Mouse (Mus musculus) ES-E14 (cell line): ENCODE measurements around the gene H2-M3. TPM values are rescaled to one million over a fixed set of nuclear protein-coding genes. Genes with fewer than 3 reads are reported as not detected.
"Not testable (repeated sequence)": the region's sequence is repeated elsewhere in the genome, so short reads cannot be mapped to it uniquely, and the experiment has no call there.

Source experiments
- DNase-seq: peaks from one replicate; pipeline ENCODE4 v3.0.0-alpha.2; 2013; ENCODE audit warnings: low read depth, low spot score
- H3K27ac ChIP-seq: 2 replicates; pipeline ENCODE4 v1.5.1; 2012; ENCODE audit warnings: low read depth, mild to moderate bottlenecking, low read length, moderate library complexity, mixed read lengths; ENCODE audit not compliant: poor library complexity, insufficient read depth, severe bottlenecking
- H3K36me3 ChIP-seq: 2 replicates; pipeline ENCODE4 v1.6.1; 2012; ENCODE audit warnings: mild to moderate bottlenecking, low read length, moderate library complexity, mixed read lengths; ENCODE audit not compliant: control insufficient read depth, poor library complexity, insufficient read depth, severe bottlenecking
- H3K4me1 ChIP-seq, 2 experiments: fragments of 150-350 bp in 1 of 2; sonication (generic) in 1 of 2; 2 replicates each; pipeline ENCODE4 v1.6.1; 2012; ENCODE audit warnings: low read length in 2 of 2, mild to moderate bottlenecking in 1 of 2, mixed read lengths in 1 of 2; ENCODE audit not compliant: control insufficient read depth in 2 of 2, insufficient read depth in 2 of 2, poor library complexity in 1 of 2
- H3K4me3 ChIP-seq, 2 experiments: fragments of 150-350 bp in 1 of 2; sonication (generic) in 1 of 2; 2 replicates each; pipeline ENCODE4 v1.5.1; 2012; ENCODE audit warnings: low read length in 2 of 2, low read depth in 1 of 2, mild to moderate bottlenecking in 1 of 2, mixed read lengths in 1 of 2; ENCODE audit not compliant: insufficient read depth in 1 of 2, poor library complexity in 1 of 2, severe bottlenecking in 1 of 2
- H3K9ac ChIP-seq: 2 replicates; pipeline ENCODE4 v1.6.1; 2012; ENCODE audit warnings: low read depth, mild to moderate bottlenecking, low read length, mixed read lengths; ENCODE audit not compliant: poor library complexity, insufficient read depth, severe bottlenecking
- H3K9me3 ChIP-seq: fragments of 150-350 bp; sonication (generic); 2 replicates; pipeline ENCODE4 v1.6.1; 2012; ENCODE audit warnings: low read depth, mild to moderate bottlenecking, low read length; ENCODE audit not compliant: control insufficient read depth, insufficient read depth
- CHD2 ChIP-seq: IDR thresholded peaks from 2 replicates; pipeline ENCODE4 v1.6.1; 2014; ENCODE audit warnings: mild to moderate bottlenecking, low read depth, low read length, inconsistent platforms
- HCFC1 ChIP-seq: IDR thresholded peaks from 2 replicates; pipeline ENCODE4 v1.6.1; 2012; ENCODE audit warnings: low read length, inconsistent platforms, borderline replicate concordance; ENCODE audit not compliant: insufficient read depth
- MAFK ChIP-seq: IDR thresholded peaks from 2 replicates; pipeline ENCODE4 v1.6.1; 2014; ENCODE audit warnings: mild to moderate bottlenecking, low read depth, low read length, inconsistent platforms; ENCODE audit not compliant: insufficient read depth
- ZC3H11A ChIP-seq: IDR thresholded peaks from 2 replicates; pipeline ENCODE4 v1.6.1; 2012; ENCODE audit warnings: low read depth, mild to moderate bottlenecking, inconsistent platforms, low read length, borderline replicate concordance
- ZNF384 ChIP-seq: IDR thresholded peaks from 2 replicates; pipeline ENCODE4 v1.6.1; 2012; ENCODE audit warnings: low read depth, low read length, inconsistent platforms
- in situ Hi-C, 2 experiments: fragments of 600-800 bp; cut with MboI; formaldehyde crosslinking; loops; one replicate each; pipeline ENCODE4 v1.15.1; 2025; ENCODE audit warnings: low sequenced_read_pairs in 2 of 2, inconsistent platforms in 1 of 2; ENCODE audit not compliant: unreplicated experiment in 2 of 2
- total RNA-seq: library from RNA; depleted of rRNA; stranded (reverse); fragments of 300-350 nt; gene quantifications from 2 replicates; pipeline ENCODE4 v1.2.3, GENCODE M21; 2012; rRNA removed

H2-M3 gene
- 3.5 and 6.8 TPM in 2 replicates for total RNA-seq

- Histone ChIP-seq H3K36me3 (no peaks in the 10 kb centered on the region), H3K9me3 (no peaks in the 10 kb centered on the region), H3K27ac (no peak within 1 kb of the TSS), H3K4me3 (peak within 1 kb of the TSS; percentile 64), H3K4me1 (peaks cover 0 to 2% of the 10 kb centered on the region in 2 experiments; a peak in 1 of 4 replicates), H3K9ac (peak within 1 kb of the TSS; percentile 22)
- TF ChIP-seq HCFC1 (no peak), ZC3H11A (0 out of 2 replicates have a peak, but pooled peaks have one; percentile 32), CHD2 (peak; percentile 98)
- in situ Hi-C loops = no loop called here
- peak; percentile 89 for DNase-seq
Measured at GRCm38 (mm10) chr17:37270058-37270701, at the start of gene H2-M3. H2-M3 (plus strand) TSS chr17:37270220.

DNA sequence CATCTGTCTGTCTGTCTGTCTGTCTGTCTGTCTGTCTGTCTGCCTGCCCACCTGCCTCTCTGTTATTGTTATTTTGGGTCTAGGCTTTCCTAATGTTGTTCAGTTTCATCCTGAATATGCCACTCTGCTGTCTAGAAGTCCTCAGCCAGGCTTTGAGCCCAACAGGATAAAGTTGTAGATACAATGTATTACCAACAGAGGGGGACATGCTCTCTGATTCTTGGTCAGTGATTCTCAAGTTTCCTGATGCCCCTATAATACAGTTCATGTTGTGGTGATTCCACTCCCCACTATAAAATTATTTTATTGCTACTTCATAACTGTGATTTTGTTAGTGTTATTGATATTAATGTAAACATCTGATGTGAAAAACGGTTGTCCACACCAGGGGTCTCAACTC, 48.1 kb upstream of the H2-M3 start:
- in situ Hi-C loops = no loop called here
- Histone ChIP-seq H3K27ac (no peak overlapping the region), H3K4me3 (no peak overlapping the region), H3K9ac (no peak overlapping the region), H3K9me3 (no peaks in the 10 kb centered on the region), H3K4me1 (peaks cover 0 to 5% of the 10 kb centered on the region in 2 experiments; a peak in 1 of 4 replicates), H3K36me3 (no peaks in the 10 kb centered on the region)
- no peak for TF ChIP-seq MAFK
- no peak for TF ChIP-seq ZNF384
- no peak for TF ChIP-seq ZC3H11A
- no peak for TF ChIP-seq CHD2
- TF ChIP-seq HCFC1 = no peak
- DNase-seq = no peak

- H3K36me3 ChIP-seq, H3K9ac ChIP-seq, H3K4me3 ChIP-seq, H3K9me3 ChIP-seq, H3K4me1 ChIP-seq, in situ Hi-C loops, DNase-seq, H3K27ac ChIP-seq: not testable (repeated sequence)
Measured at GRCm38 (mm10) chr17:37237230-37237629, 32.8 kb upstream of the H2-M3 start, which contains the start of gene Olfr97. Olfr97 (minus strand) TSS chr17:37237330.

DNA sequence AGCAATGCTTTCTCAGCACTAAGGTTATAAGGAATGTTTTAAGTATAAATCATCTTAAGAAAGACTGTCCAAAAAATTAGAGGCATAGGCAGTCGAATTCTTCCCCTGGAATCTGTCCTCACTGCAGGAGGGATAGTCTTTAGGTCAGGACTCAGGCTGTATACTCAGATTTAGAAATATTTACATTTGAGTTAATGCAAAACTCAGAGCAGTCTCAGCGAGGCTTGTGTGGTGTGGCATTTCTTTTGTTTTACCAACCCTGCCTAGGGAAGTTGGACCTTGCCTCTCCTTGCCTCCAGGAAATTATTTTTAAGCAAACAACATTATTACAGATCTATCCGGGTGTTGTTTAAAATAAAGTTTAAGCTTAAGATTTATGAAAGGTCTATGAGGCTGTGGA, 27.8 kb upstream of the H2-M3 start:
- in situ Hi-C loops = no loop called here
- H3K27ac ChIP-seq = no peak overlapping the region
- peaks cover 1% of the 10 kb centered on the region; the same call in 1 of the 2 replicates for H3K9me3 ChIP-seq
- no peaks in the 10 kb centered on the region for H3K36me3 ChIP-seq
- no peak overlapping the region for H3K9ac ChIP-seq
- peaks cover 2 to 5% of the 10 kb centered on the region in 2 experiments; a peak in 1 of 4 replicates for H3K4me1 ChIP-seq
- no peak overlapping the region for H3K4me3 ChIP-seq
- DNase-seq = no peak
- no peak for TF ChIP-seq CHD2

DNA sequence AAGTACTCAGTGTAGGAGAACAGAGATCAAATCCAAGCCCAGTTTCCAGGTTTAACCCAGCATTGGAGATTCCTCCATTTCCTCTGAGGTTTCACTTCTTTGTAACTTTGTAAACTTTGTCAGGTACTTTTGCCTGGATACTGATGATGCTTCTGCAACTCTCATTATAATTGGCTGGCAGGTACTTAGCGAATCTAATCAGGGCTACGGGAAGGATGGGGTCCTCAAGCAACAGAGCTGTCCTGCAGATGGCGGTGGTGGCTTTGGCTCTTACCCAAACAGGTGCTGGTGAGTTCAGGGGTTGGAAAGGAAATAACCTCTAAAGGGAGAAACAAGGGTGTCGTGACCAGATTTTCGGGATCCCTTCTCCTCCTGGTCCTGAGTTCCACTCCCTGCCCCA, 23.3 kb upstream of the H2-M3 start:
- peak; percentile 62 for DNase-seq
- peaks cover 2 to 5% of the 10 kb centered on the region in 2 experiments; a peak in 1 of 4 replicates for H3K4me1 ChIP-seq
- no peak overlapping the region for H3K4me3 ChIP-seq
- in situ Hi-C loops = no loop called here
- H3K27ac ChIP-seq = no peak overlapping the region
- no peaks in the 10 kb centered on the region for H3K36me3 ChIP-seq
- TF ChIP-seq CHD2 (peak; percentile 92), ZNF384 (no peak), HCFC1 (no peak), MAFK (no peak), ZC3H11A (no peak)
- no peaks in the 10 kb centered on the region for H3K9me3 ChIP-seq
- no peak overlapping the region for H3K9ac ChIP-seq
